Mouse (Mus musculus) gastrocnemius, adult 18-20 months (tissue): ENCODE data around the gene Ppbp. TPM values are rescaled to one million over a fixed set of nuclear protein-coding genes. Genes with fewer than 3 reads are reported as not detected.
"Not testable (repeated sequence)": the region's sequence is repeated elsewhere in the genome, so short reads cannot be mapped to it uniquely, and the experiment has no call there.

Experiments used
- DNase-seq: peaks from one replicate; pipeline ENCODE4 v3.0.0; 2021; ENCODE audit warnings: low spot score
- microRNA-seq: library from miRNA; unstranded; fragments of <30 nt; microRNA quantifications from one replicate; pipeline ENCODE4 v1.2.0, GENCODE M21; 2021
- total RNA-seq, 2 experiments: library from RNA; stranded (reverse); gene quantifications; 2 replicates each; pipeline ENCODE4 v1.2.3; 2021

Gene Ppbp
- total RNA-seq, 2 experiments from 2014 or later, result 0.21 to 0.28 TPM

- no peak for DNase-seq
Measured at GRCm38 (mm10) chr5:90785659-90786588, 17.6 kb downstream of the Ppbp start, which contains the start of gene Cxcl3. Gene Cxcl3 (plus strand): TSS chr5:90786103.

GRCm38 (mm10) chr5:90788114-90788513 is 19.8 kb downstream of the Ppbp start:
- DNase-seq, result no peak

GRCm38 (mm10) chr5:90789306-90790073 is 21.2 kb downstream of the Ppbp start:
- DNase-seq, result no peak

GRCm38 (mm10) chr5:90790074-90790502 is 21.8 kb downstream of the Ppbp start:
- no peak for DNase-seq

GRCm38 (mm10) chr5:90794195-90794625 is 25.9 kb downstream of the Ppbp start, which contains the start of gene Cxcl15:
Gene Cxcl15 (plus strand): TSS chr5:90794534.
- no peak for DNase-seq

GRCm38 (mm10) chr5:90795392-90795791 is 27.1 kb downstream of the Ppbp start:
- not testable (repeated sequence) for DNase-seq

- no peak for DNase-seq
Measured at GRCm38 (mm10) chr5:90804574-90804973, 36.3 kb downstream of the Ppbp start.

GRCm38 (mm10) chr5:90806050-90806449 is 37.7 kb downstream of the Ppbp start:
- no peak for DNase-seq

GRCm38 (mm10) chr5:90807176-90807950 is 39.0 kb downstream of the Ppbp start:
- no peak for DNase-seq

Small RNA genes within 50 kb of the gene (microRNA-seq; reads per million reads assigned to microRNA genes)
- not detected for gene Gm24322

Other genes starting within 250 kb of the Ppbp start
- gene Afm, start 249.6 kb upstream of the Ppbp start, total RNA-seq, result under 1 TPM in 1 of 2 experiments, not detected in 1; 0.17 TPM
- not detected for gene 5830473C10Rik, start 207.4 kb upstream of the Ppbp start, total RNA-seq
- not detected for gene Rassf6, start 127.9 kb upstream of the Ppbp start, total RNA-seq
- gene Cxcl5, start 9.2 kb upstream of the Ppbp start, total RNA-seq, result not detected
- 10 to 100 TPM in 1 of 2 experiments, 1 to 10 TPM in 1; 5.6 to 15.2 TPM for gene Pf4, start 3.9 kb downstream of the Ppbp start, total RNA-seq
- not detected for gene Cxcl3, start 17.6 kb downstream of the Ppbp start, total RNA-seq
- not detected for gene Cxcl15, start 26.0 kb downstream of the Ppbp start, total RNA-seq
- gene Cxcl1, start 122.7 kb downstream of the Ppbp start, total RNA-seq, result under 1 TPM in 1 of 2 experiments, not detected in 1; 0.25 TPM
- not detected for gene Cxcl2, start 135.4 kb downstream of the Ppbp start, total RNA-seq
- 1 to 10 TPM; 5.7 to 6.9 TPM for gene Mthfd2l, start 162.6 kb downstream of the Ppbp start, total RNA-seq